Mouse (Mus musculus): Measurements from ENCODE around the gene Olfr723.
"Not testable (repeated sequence)": the region's sequence is repeated elsewhere in the genome, so short reads cannot be mapped to it uniquely, and the experiment has no call there.

Gene Olfr723

DNA sequence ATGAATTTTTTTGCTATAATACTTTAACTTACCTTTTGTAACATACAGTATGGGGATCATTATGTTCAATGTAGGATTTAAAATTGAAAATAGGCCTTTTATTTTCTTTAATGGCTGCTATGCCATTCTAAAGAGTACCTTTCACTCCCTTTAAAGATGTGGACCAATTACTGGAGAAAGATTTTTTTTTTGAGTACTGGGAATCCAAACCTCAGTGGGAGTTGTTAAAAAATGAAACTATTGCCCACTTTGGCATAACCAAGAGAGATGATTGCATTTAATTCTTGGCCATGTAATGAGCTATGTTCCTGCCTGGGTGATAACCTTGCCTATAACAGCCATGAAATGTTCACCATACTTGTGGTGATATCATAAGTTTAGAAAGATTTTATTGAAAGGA lies at the start of gene Olfr723:
Olfr723 (minus strand) TSS at position 101 of the 400 bp plus-strand sequence.
- not testable (repeated sequence) for DNase-seq

DNA sequence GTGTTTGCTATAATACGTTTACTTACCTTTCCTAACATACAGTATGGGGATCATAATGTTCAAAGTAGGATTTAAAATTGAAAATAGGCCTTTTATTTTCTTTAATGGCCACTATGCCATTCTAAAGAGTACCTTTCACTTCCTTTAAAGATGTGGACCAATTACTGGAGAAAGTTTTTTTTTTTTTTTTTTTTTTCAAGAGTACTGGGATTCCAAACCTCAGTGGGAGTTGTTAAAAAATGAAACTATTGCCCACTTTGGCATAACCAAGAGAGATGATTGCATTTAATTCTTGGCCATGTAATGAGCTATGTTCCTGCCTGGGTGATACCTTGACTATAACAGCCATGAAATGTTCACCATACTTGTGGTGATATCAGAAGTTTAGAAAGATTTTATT lies 31.6 kb upstream of the Olfr723 start, which contains the start of gene Olfr724:
Olfr724 (minus strand) TSS at position 101 of the 400 bp plus-strand sequence.
- DNase-seq = not testable (repeated sequence)

DNA sequence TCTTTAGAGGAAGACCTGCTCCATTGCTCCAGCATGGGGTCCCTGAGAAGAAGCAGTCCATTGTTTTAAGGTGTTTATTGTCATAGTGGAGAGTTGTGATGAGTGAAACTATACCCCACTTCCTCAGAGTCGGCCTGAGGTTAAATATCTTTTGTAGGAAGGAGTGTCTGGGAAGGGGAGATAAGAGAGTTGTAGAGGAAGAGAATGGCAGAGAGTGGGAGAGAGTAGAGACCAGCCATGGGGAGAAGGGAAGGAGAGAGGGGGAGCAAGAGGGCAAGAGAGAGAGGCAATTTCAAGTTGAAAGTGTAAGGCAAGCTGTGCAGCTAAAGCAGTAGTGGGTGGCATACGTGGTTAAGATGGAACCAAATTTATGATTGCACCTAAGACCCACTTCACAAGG lies 24.3 kb upstream of the Olfr723 start:
- no peak for DNase-seq

DNA sequence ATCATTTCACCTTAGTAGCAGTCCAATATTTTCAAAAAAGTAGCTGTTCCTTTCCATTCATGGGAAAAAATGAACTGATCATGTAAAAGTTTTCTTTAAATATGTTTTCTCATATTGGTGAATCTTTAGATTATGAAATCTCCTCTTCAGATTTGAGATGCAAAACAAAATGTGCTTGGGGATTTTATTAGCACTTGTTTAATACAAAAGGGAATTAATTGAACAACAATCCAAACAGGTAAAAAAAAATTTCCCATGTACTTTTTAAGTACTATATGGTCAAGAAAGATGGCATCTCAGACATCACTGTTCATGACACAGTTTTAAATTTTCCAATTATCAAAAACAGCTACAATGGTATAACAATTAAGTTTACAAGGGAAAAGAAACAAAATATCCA lies 29.7 kb downstream of the Olfr723 start, which contains the start of gene Olfr722:
Olfr722 (minus strand) TSS at position 101 of the 400 bp plus-strand sequence.
- no peak for DNase-seq
